Mouse (Mus musculus) erythroid progenitor cell, adult 5-6 weeks (primary cell): ENCODE measurements around the gene Fxr1. TPM values are rescaled to one million over a fixed set of nuclear protein-coding genes. Genes with fewer than 3 reads are reported as not detected.
"Not testable (repeated sequence)": the region's sequence is repeated elsewhere in the genome, so short reads cannot be mapped to it uniquely, and the experiment has no call there.

ENCODE experiments used
- ATAC-seq: replicated peaks from 2 replicates; pipeline ENCODE4 v1.8.0; 2016; ENCODE audit warnings: moderate number of reproducible peaks, mild to moderate bottlenecking, moderate TSS enrichment, inconsistent platforms; ENCODE audit not compliant: poor library complexity, low FRiP score, severe bottlenecking
- total RNA-seq, 2 experiments: library from RNA; stranded (forward) in 1 of 2; stranded (reverse) in 1 of 2; fragments of 150-400 nt in 1 of 2; fragments of 186-747, 209-891 nt in 1 of 2; gene quantifications; 2 replicates each; pipeline versions ENCODE4 v1.2.3 to v1.2.4; 2015 to 2017; ENCODE audit warnings: low replicate concordance in 2 of 2

The Fxr1 gene
- total RNA-seq, 2 experiments from 2014 or later = 83.4 to 103 TPM

GRCm38 (mm10) chr3:34034803-34035202 is 15.1 kb downstream of the Fxr1 start:
- ATAC-seq = no peak

GRCm38 (mm10) chr3:34035706-34036105 is 16.0 kb downstream of the Fxr1 start:
- no peak for ATAC-seq

GRCm38 (mm10) chr3:34041990-34042389 is 22.2 kb downstream of the Fxr1 start:
- no peak for ATAC-seq

- no peak for ATAC-seq
These were observed 42.6 kb downstream of the Fxr1 start for GRCm38 (mm10) chr3:34062352-34062751.

GRCm38 (mm10) chr3:34068943-34069342 is 49.2 kb downstream of the Fxr1 start:
- not testable (repeated sequence) for ATAC-seq

- ATAC-seq = no peak
These were observed 53.0 kb downstream of the Fxr1 start for GRCm38 (mm10) chr3:34072726-34073125.

GRCm38 (mm10) chr3:34076058-34076759 is 56.5 kb downstream of the Fxr1 start:
- ATAC-seq = no peak

GRCm38 (mm10) chr3:34080900-34081662 is 61.3 kb downstream of the Fxr1 start, which contains the start of gene Dnajc19:
Gene Dnajc19 (minus strand): TSS chr3:34081321.
- peak; percentile 87 for ATAC-seq

GRCm38 (mm10) chr3:34081929-34082328 is 62.2 kb downstream of the Fxr1 start:
- ATAC-seq = no peak

GRCm38 (mm10) chr3:34083655-34084054 is 63.9 kb downstream of the Fxr1 start:
- no peak for ATAC-seq

GRCm38 (mm10) chr3:34102891-34103290 is 83.1 kb downstream of the Fxr1 start:
- no peak for ATAC-seq

- ATAC-seq = no peak
These were observed 84.3 kb downstream of the Fxr1 start for GRCm38 (mm10) chr3:34103902-34104672.

GRCm38 (mm10) chr3:34106421-34106820 is 86.7 kb downstream of the Fxr1 start:
- ATAC-seq = no peak

- no peak for ATAC-seq
These were observed 87.9 kb downstream of the Fxr1 start for GRCm38 (mm10) chr3:34107631-34108030.

- ATAC-seq = no peak
These were observed 92.4 kb downstream of the Fxr1 start for GRCm38 (mm10) chr3:34111941-34112685.

- ATAC-seq = no peak
These were observed 96.1 kb downstream of the Fxr1 start for GRCm38 (mm10) chr3:34115806-34116205.

- ATAC-seq = no peak
These were observed 100.1 kb downstream of the Fxr1 start for GRCm38 (mm10) chr3:34119869-34120268.
